Mouse (Mus musculus) heart, adult 2 months (tissue): ENCODE data around the gene Pbld1.

ENCODE experiments used
- CTCF ChIP-seq: fragments of 200-600 bp; IDR thresholded peaks from 2 replicates; pipeline ENCODE4 v1.8.1; 2022; ENCODE audit warnings: antibody characterized with exemption, mild to moderate bottlenecking, moderate library complexity
- POLR2A ChIP-seq: fragments of 200-500 bp; IDR thresholded peaks from 2 replicates; pipeline ENCODE4 v1.6.1; 2011; ENCODE audit warnings: mild to moderate bottlenecking, low read depth, low read length, control low read depth; ENCODE audit not compliant: insufficient read depth

DNA sequence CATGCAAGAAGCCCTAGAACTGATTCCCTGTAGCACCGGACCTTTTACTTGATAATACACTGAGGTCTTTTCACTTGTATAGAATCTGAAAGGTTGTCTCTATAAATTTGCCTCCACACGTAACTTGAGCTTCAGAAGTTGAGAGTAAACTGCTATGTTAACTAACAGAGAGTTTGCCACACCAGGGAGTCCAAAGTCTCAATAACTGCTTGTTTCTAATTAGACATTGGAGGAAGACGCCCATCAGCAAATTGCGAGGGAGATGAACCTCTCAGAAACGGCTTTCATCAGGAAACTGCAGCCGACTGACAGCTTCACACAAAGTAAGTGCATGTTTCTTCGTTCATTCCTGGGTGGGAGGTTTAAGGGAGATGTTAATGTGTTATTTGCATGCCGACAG is 5.6 kb downstream of the Pbld1 start:
- TF ChIP-seq CTCF, result no peak
- TF ChIP-seq POLR2A, result no peak
